Mouse (Mus musculus): ENCODE measurements at regions not wholly inside any gene's neighbourhood (a gene's known extent, or its start where the extent isn't known, plus 50 kb on each side); places are given as distances from the start of the nearest gene placed in this dataset.
"Not testable (repeated sequence)": the region's sequence is repeated elsewhere in the genome, so short reads cannot be mapped to it uniquely, and the experiment has no call there.

DNA sequence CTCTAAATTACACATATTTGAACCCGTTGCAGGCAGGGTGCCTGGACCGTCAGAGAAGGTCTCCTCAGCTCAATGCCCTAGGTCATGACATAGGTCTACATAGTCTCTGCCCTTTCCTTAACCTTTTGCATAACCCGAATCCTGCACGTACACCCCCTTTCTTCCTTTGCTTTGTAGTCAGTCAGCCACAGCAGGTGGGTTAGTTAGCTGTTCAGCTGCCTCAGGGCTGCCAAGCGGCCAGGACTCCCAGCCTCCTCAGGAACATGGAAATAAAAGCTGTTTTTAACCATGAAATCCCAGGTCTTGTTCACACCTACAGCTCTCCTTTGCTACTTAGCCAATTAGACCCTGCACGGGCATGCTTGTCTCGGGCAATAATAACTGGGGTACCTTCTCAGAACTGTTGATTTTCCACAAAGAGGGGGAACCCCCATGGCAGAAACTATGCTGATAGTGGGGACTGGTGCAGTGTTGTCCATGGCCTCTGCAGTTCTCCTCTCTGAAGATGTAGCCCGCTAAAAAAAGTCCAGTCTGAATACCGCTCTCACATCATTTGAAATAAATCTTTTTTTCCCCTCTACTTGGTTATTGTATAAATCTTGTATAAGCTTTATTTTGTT is 83.3 kb downstream of the Sik1 start:
- no peak overlapping the region for H3K4me3 ChIP-seq (ENCODE audit: low read depth, low read length)
- DNase-seq (ENCODE audit: low spot score) = no peak
- H3K9me3 ChIP-seq (ENCODE audit: control insufficient read depth, low read length) = 0 out of 2 replicates have a peak, but pooled peaks cover 2% of the 10 kb centered on the region
- H3K27ac ChIP-seq (replicated peaks) = no peak overlapping the region
- TF ChIP-seq EP300 (optimal IDR thresholded peaks at IDR 0.05) (no peak), CTCF (IDR thresholded peaks at IDR 0.05; ENCODE audit: low read depth) (no peak)
- H3K36me3 ChIP-seq (ENCODE audit: control insufficient read depth, insufficient read depth, low read length) = no peaks in the 10 kb centered on the region
- H3K4me2 ChIP-seq (replicated peaks; ENCODE audit: low read depth) = no peak overlapping the region
- no peaks in the 10 kb centered on the region; the same call in 1 of the 2 replicates for H3K4me1 ChIP-seq (replicated peaks; ENCODE audit: control insufficient read depth, insufficient read depth)
- WGBS = 55% methylated on average over 9 of the region's 9 CpGs
- no peaks in the 10 kb centered on the region for H3K27me3 ChIP-seq (ENCODE audit: control insufficient read depth, insufficient read depth, low read length)
- ATAC-seq (ENCODE audit: low FRiP score, low TSS enrichment) = no peak
- H3K9ac ChIP-seq (ENCODE audit: low read length) = no peak overlapping the region

DNA sequence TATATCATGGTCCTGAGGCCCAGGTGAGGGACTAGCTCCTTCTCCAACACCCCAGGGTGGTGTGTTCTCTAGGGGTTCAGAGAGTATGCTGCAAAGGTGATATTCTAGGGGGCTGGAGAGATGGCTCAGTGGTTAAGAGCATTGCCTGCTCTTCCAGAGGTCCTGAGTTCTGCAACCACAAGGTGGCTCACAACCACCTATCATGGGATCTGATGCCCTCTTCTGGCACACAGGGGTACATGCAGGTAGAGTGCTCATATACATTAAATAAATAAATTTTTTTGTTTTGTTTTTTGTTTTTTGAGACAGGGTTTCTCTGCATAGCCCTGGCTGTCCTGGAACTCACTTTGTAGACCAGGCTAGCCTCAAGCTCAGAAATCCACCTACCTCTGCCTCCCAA is 81.7 kb downstream of the Sik1 start:
- TF ChIP-seq CTCF (IDR thresholded peaks at IDR 0.05; ENCODE audit: low read depth) = peak; percentile 62
- not testable (repeated sequence) for ATAC-seq (ENCODE audit: low FRiP score, low TSS enrichment); H3K9me3 ChIP-seq (ENCODE audit: control insufficient read depth, low read length); H3K36me3 ChIP-seq (ENCODE audit: control insufficient read depth, insufficient read depth, low read length); H3K4me1 ChIP-seq (replicated peaks; ENCODE audit: control insufficient read depth, insufficient read depth); DNase-seq (ENCODE audit: low spot score); H3K9ac ChIP-seq (ENCODE audit: low read length); H3K4me2 ChIP-seq (replicated peaks; ENCODE audit: low read depth); H3K27ac ChIP-seq (replicated peaks); H3K4me3 ChIP-seq (ENCODE audit: low read depth, low read length); H3K27me3 ChIP-seq (ENCODE audit: control insufficient read depth, insufficient read depth, low read length)

DNA sequence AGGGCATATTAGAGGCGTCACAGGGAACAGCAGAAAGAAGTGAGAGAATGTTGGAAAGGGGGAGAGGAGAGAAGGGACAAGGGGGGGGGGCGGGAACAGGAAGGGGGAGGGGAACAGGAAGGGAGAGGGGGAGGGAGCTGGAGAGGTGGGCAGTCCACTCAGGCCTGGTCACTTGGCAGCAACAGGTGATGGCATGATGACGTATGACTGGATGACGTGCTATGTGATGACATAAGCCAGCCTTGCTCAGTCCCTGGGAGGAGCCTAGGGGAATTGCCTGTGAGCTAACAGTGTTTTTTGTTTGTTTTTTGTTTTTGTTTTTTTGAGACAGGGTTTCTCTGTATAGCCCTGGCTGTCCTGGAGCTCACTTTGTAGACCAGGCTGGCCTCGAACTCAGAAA is 80.6 kb downstream of the Sik1 start:
- peak overlapping the region; percentile 84; the same call in 1 of the 2 replicates for H3K27ac ChIP-seq (replicated peaks)
- no peak for DNase-seq (ENCODE audit: low spot score)
- 0 out of 2 replicates have a peak, but pooled peaks cover 2% of the 10 kb centered on the region for H3K9me3 ChIP-seq (ENCODE audit: control insufficient read depth, low read length)
- H3K4me3 ChIP-seq (ENCODE audit: low read depth, low read length) = no peak overlapping the region
- H3K36me3 ChIP-seq (ENCODE audit: control insufficient read depth, insufficient read depth, low read length) = no peaks in the 10 kb centered on the region
- no peak overlapping the region for H3K4me2 ChIP-seq (replicated peaks; ENCODE audit: low read depth)
- no peak for ATAC-seq (ENCODE audit: low FRiP score, low TSS enrichment)
- TF ChIP-seq EP300 (optimal IDR thresholded peaks at IDR 0.05) = no peak
- TF ChIP-seq CTCF (IDR thresholded peaks at IDR 0.05; ENCODE audit: low read depth) = no peak
- H3K27me3 ChIP-seq (ENCODE audit: control insufficient read depth, insufficient read depth, low read length) = no peaks in the 10 kb centered on the region
- WGBS = 75% methylated on average over 5 of the region's 5 CpGs
- no peak overlapping the region for H3K9ac ChIP-seq (ENCODE audit: low read length)
- H3K4me1 ChIP-seq (replicated peaks; ENCODE audit: control insufficient read depth, insufficient read depth) = peaks cover 13% of the 10 kb centered on the region

DNA sequence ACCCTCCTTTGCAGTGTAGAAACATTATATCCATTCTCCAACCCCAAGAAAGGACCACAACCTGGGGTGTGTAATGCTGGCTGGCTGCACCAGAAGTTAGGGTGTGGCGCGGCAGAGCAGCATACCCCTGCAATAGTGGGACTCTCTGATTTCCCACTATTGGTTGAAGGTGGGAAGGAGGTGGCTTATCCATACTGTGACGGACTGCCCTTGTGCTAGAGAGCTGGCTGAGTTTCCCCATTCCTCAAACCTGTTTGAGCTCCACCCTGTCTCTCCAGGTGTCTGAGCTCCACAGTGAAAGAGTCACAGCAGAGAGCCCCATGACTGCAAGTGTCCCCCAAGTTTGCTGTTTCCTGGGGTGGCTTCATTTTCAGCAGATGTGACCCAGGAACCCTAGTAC is 79.6 kb downstream of the Sik1 start:
- no peaks in the 10 kb centered on the region for H3K36me3 ChIP-seq (ENCODE audit: control insufficient read depth, insufficient read depth, low read length)
- no peaks in the 10 kb centered on the region for H3K27me3 ChIP-seq (ENCODE audit: control insufficient read depth, insufficient read depth, low read length)
- H3K9ac ChIP-seq (ENCODE audit: low read length) = no peak overlapping the region
- no peak overlapping the region for H3K4me2 ChIP-seq (replicated peaks; ENCODE audit: low read depth)
- no peaks in the 10 kb centered on the region for H3K9me3 ChIP-seq (ENCODE audit: control insufficient read depth, low read length)
- peak overlapping the region; percentile 84 for H3K27ac ChIP-seq (replicated peaks)
- peaks cover 13% of the 10 kb centered on the region for H3K4me1 ChIP-seq (replicated peaks; ENCODE audit: control insufficient read depth, insufficient read depth)
- peak; percentile 54 for DNase-seq (ENCODE audit: low spot score)
- 51% methylated on average over 3 of the region's 3 CpGs for WGBS
- no peak overlapping the region for H3K4me3 ChIP-seq (ENCODE audit: low read depth, low read length)
- TF ChIP-seq EP300 (optimal IDR thresholded peaks at IDR 0.05) (no peak), CTCF (IDR thresholded peaks at IDR 0.05; ENCODE audit: low read depth) (no peak)
- ATAC-seq (ENCODE audit: low FRiP score, low TSS enrichment) = peak; percentile 64

DNA sequence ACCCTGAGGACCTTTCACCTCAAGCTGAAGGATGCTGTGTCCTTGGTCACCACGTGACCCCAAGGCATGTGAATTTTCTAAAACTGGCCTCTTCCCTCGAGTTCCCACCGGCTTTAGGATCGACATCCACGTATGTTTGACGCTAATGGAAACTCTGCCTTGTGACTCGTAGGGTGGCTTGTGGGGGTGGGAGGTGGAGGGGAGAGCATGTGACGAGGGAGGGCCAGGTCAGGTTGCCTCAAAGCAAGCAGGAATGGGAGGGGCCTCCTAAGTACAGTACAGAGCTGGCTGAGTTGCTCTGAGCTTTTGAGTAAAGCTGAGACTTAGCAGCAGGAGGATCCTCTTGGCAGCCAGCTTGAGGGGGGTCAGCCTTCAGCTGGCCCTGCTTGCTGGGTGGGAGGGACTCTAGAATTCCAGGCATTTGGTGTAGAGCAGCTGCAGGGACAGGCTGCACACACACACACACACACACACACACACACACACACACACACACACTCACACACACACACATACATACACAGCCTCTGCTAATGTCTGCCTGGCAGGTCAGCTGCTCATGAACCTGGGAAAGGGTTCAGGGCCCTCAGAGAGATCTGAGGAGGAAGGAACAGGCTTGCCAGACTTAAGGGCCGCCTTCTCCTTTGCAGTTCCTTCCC is 78.5 kb downstream of the Sik1 start:
- H3K4me2 ChIP-seq (replicated peaks; ENCODE audit: low read depth) = no peak overlapping the region
- H3K4me1 ChIP-seq (replicated peaks; ENCODE audit: control insufficient read depth, insufficient read depth) = peaks cover 13% of the 10 kb centered on the region

DNA sequence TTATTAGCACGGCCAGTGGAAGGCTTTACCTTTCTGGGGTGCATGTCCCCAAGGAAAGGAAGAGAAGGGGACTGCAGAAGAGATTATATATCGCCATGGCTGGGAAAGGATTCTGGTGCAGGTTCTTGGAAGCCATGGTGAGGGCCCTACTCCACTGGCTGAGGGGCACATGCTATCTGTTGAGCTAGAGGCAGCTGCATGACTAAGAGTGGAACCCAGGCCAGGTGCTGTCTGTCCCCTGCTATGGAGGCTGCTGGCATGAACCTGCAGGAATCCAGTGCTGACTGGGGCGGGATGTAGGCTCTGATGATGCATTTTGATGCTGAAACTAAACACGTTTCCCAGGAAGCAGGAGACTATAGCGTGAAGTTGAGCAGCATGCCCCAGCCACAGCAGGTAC is 77.9 kb downstream of the Sik1 start:
- Histone ChIP-seq H3K4me2 (replicated peaks; ENCODE audit: low read depth) (no peak overlapping the region), H3K9me3 (ENCODE audit: control insufficient read depth, low read length) (no peaks in the 10 kb centered on the region), H3K4me1 (replicated peaks; ENCODE audit: control insufficient read depth, insufficient read depth) (peaks cover 13% of the 10 kb centered on the region), H3K27me3 (ENCODE audit: control insufficient read depth, insufficient read depth, low read length) (no peaks in the 10 kb centered on the region), H3K27ac (replicated peaks) (peak overlapping the region; percentile 84), H3K36me3 (ENCODE audit: control insufficient read depth, insufficient read depth, low read length) (no peaks in the 10 kb centered on the region), H3K4me3 (ENCODE audit: low read depth, low read length) (no peak overlapping the region), H3K9ac (ENCODE audit: low read length) (peak overlapping the region; percentile 23; the same call in 1 of the 2 replicates)
- no peak for TF ChIP-seq CTCF (IDR thresholded peaks at IDR 0.05; ENCODE audit: low read depth)
- no peak for TF ChIP-seq EP300 (optimal IDR thresholded peaks at IDR 0.05)
- WGBS = 64% methylated on average over 5 of the region's 5 CpGs
- DNase-seq (ENCODE audit: low spot score) = no peak
- ATAC-seq (ENCODE audit: low FRiP score, low TSS enrichment) = no peak

More for the DNA sequence above, 78.5 kb downstream of the Sik1 start:
- H3K9me3 ChIP-seq (ENCODE audit: control insufficient read depth, low read length) = no peaks in the 10 kb centered on the region
- H3K4me3 ChIP-seq (ENCODE audit: low read depth, low read length) = no peak overlapping the region
- H3K27ac ChIP-seq (replicated peaks) = peak overlapping the region; percentile 84
- H3K9ac ChIP-seq (ENCODE audit: low read length) = no peak overlapping the region
- ATAC-seq (ENCODE audit: low FRiP score, low TSS enrichment) (peak; percentile 84), DNase-seq (ENCODE audit: low spot score) (peak; percentile 63)
- no peak for TF ChIP-seq CTCF (IDR thresholded peaks at IDR 0.05; ENCODE audit: low read depth)
- no peak for TF ChIP-seq EP300 (optimal IDR thresholded peaks at IDR 0.05)
- no peaks in the 10 kb centered on the region for H3K36me3 ChIP-seq (ENCODE audit: control insufficient read depth, insufficient read depth, low read length)
- WGBS = 15% methylated on average over 9 of the region's 9 CpGs
- H3K27me3 ChIP-seq (ENCODE audit: control insufficient read depth, insufficient read depth, low read length) = no peaks in the 10 kb centered on the region
